Mouse (Mus musculus) heart, adult 10 weeks (tissue): ENCODE results near the gene H2al1g. TPM values are rescaled to one million over a fixed set of nuclear protein-coding genes. Genes with fewer than 3 reads are reported as not detected.

ENCODE experiments used
- polyA plus RNA-seq: library from polyadenylated mRNA; stranded (reverse); fragments of 350-450 nt; fragmentation: Illumina TruSeq; extraction: RNeasy Lipid Tissue Mini Kit (QIAGEN cat#74804); gene quantifications from one replicate; pipeline ENCODE4 v1.2.3, GENCODE M21; 2014; ENCODE audit warnings: low read depth, low replicate concordance

H2al1g gene
- polyA plus RNA-seq: not detected

DNA sequence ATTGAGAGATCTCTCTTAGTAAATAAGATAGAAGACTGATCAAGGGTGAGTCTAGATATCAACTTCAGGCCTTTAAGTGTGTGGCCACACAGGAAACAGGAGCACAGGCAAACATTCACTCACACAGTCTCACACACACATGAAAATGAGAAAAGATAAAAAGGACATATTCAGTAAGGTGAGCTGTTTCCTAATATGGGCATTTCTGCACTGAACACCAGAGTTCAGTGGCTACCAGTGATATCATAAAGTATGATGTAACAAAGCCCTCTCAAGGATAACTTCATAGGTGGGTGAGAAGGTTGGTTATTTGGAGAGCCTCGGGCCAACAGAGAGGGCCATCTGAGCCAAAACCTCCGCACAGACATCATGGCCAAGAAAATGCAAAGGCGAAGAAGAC lies at the start of gene H2al1g:
TSS of gene H2al1g (plus strand) at position 301 of the 400 bp plus-strand sequence.

DNA sequence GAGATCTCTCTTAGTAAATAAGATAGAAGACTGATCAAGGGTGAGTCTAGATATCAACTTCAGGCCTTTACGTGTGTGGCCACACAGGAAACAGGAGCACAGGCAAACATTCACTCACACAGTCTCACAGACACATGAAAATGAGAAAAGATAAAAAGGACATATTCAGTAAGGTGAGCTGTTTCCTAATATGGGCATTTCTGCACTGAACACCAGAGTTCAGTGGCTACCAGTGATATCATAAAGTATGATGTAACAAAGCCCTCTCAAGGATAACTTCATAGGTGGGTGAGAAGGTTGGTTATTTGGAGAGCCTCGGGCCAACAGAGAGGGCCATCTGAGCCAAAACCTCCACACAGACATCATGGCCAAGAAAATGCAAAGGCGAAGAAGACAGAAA lies 19.1 kb upstream of the H2al1g start, which contains the start of gene H2al1a:
TSS of gene H2al1a (plus strand) at position 301 of the 400 bp plus-strand sequence.

DNA sequence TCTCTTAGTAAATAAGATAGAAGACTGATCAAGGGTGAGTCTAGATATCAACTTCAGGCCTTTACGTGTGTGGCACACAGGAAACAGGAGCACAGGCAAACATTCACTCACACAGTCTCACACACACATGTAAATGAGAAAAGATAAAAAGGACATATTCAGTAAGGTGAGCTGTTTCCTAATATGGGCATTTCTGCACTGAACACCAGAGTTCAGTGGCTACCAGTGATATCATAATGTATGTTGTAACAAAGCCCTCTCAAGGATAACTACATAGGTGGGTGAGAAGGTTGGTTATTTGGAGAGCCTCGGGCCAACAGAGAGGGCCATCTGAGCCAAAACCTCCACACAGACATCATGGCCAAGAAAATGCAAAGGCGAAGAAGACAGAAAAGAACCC lies 15.9 kb upstream of the H2al1g start, which contains the start of gene H2al1b:
TSS of gene H2al1b (plus strand) at position 301 of the 400 bp plus-strand sequence.

DNA sequence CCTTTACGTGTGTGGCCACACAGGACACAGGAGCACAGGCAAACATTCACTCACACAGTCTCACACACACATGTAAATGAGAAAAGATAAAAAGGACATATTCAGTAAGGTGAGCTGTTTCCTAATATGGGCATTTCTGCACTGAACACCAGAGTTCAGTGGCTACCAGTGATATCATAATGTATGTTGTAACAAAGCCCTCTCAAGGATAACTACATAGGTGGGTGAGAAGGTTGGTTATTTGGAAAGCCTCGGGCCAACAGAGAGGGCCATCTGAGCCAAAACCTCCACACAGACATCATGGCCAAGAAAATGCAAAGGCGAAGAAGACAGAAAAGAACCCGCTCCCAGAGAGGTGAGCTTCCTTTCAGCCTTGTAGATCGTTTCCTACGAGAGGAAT lies 12.7 kb upstream of the H2al1g start, which contains the start of gene H2al1c:
TSS of gene H2al1c (plus strand) at position 301 of the 400 bp plus-strand sequence.

DNA sequence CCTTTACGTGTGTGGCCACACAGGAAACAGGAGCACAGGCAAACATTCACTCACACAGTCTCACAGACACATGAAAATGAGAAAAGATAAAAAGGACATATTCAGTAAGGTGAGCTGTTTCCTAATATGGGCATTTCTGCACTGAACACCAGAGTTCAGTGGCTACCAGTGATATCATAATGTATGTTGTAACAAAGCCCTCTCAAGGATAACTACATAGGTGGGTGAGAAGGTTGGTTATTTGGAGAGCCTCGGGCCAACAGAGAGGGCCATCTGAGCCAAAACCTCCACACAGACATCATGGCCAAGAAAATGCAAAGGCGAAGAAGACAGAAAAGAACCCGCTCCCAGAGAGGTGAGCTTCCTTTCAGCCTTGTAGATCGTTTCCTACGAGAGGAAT lies 9.5 kb upstream of the H2al1g start, which contains the start of gene H2al1d:
TSS of gene H2al1d (plus strand) at position 301 of the 400 bp plus-strand sequence.

DNA sequence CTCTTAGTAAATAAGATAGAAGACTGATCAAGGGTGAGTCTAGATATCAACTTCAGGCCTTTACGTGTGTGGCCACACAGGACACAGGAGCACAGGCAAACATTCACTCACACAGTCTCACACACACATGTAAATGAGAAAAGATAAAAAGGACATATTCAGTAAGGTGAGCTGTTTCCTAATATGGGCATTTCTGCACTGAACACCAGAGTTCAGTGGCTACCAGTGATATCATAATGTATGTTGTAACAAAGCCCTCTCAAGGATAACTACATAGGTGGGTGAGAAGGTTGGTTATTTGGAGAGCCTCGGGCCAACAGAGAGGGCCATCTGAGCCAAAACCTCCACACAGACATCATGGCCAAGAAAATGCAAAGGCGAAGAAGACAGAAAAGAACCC lies 6.4 kb upstream of the H2al1g start, which contains the start of gene H2al1e:
TSS of gene H2al1e (plus strand) at position 301 of the 400 bp plus-strand sequence.

DNA sequence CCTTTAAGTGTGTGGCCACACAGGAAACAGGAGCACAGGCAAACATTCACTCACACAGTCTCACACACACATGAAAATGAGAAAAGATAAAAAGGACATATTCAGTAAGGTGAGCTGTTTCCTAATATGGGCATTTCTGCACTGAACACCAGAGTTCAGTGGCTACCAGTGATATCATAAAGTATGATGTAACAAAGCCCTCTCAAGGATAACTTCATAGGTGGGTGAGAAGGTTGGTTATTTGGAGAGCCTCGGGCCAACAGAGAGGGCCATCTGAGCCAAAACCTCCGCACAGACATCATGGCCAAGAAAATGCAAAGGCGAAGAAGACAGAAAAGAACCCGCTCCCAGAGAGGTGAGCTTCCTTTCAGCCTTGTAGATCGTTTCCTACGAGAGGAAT lies 3.2 kb upstream of the H2al1g start, which contains the start of gene H2al1f:
TSS of gene H2al1f (plus strand) at position 301 of the 400 bp plus-strand sequence.

DNA sequence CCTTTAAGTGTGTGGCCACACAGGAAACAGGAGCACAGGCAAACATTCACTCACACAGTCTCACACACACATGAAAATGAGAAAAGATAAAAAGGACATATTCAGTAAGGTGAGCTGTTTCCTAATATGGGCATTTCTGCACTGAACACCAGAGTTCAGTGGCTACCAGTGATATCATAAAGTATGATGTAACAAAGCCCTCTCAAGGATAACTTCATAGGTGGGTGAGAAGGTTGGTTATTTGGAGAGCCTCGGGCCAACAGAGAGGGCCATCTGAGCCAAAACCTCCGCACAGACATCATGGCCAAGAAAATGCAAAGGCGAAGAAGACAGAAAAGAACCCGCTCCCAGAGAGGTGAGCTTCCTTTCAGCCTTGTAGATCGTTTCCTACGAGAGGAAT lies 3.1 kb downstream of the H2al1g start, which contains the start of gene H2al1h:
TSS of gene H2al1h (plus strand) at position 301 of the 400 bp plus-strand sequence.

DNA sequence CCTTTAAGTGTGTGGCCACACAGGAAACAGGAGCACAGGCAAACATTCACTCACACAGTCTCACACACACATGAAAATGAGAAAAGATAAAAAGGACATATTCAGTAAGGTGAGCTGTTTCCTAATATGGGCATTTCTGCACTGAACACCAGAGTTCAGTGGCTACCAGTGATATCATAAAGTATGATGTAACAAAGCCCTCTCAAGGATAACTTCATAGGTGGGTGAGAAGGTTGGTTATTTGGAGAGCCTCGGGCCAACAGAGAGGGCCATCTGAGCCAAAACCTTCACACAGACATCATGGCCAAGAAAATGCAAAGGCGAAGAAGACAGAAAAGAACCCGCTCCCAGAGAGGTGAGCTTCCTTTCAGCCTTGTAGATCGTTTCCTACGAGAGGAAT lies 6.3 kb downstream of the H2al1g start, which contains the start of gene H2al1i:
TSS of gene H2al1i (plus strand) at position 301 of the 400 bp plus-strand sequence.

DNA sequence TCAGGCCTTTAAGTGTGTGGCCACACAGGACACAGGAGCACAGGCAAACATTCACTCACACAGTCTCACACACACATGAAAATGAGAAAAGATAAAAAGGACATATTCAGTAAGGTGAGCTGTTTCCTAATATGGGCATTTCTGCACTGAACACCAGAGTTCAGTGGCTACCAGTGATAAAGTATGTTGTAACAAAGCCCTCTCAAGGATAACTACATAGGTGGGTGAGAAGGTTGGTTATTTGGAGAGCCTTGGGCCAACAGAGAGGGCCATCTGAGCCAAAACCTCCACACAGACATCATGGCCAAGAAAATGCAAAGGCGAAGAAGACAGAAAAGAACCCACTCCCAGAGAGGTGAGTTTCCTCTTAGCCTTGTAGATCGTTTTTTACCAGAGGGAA lies 9.5 kb downstream of the H2al1g start, which contains the start of gene H2al1j:
TSS of gene H2al1j (plus strand) at position 301 of the 400 bp plus-strand sequence.

Other genes with a start within 250 kb of the H2al1g start
- gene H2al1a, start 19.0 kb upstream of the H2al1g start, polyA plus RNA-seq: not detected
- gene H2al1b, start 15.8 kb upstream of the H2al1g start, polyA plus RNA-seq: not detected
- gene H2al1c, start 12.6 kb upstream of the H2al1g start, polyA plus RNA-seq: not detected
- not detected for gene H2al1d, start 9.4 kb upstream of the H2al1g start, polyA plus RNA-seq
- not detected for gene H2al1e, start 6.3 kb upstream of the H2al1g start, polyA plus RNA-seq
- not detected for gene H2al1f, start 3.1 kb upstream of the H2al1g start, polyA plus RNA-seq
- not detected for gene H2al1h, start 3.2 kb downstream of the H2al1g start, polyA plus RNA-seq
- not detected for gene H2al1i, start 6.4 kb downstream of the H2al1g start, polyA plus RNA-seq
- gene H2al1j, start 9.6 kb downstream of the H2al1g start, polyA plus RNA-seq: not detected